Mouse (Mus musculus) frontal cortex, postnatal 10 days (tissue): ENCODE results near the gene Atf2.

Experiments
- DNase-seq, 2 experiments: peaks; one replicate each; pipeline ENCODE4 v3.0.0; 2022; ENCODE audit warnings: low spot score in 2 of 2, mixed read lengths in 1 of 2

Gene Atf2

GRCm38 (mm10) chr2:73775683-73776310 lies 116.6 kb downstream of the Atf2 start:
- DNase-seq: no peak

DNA sequence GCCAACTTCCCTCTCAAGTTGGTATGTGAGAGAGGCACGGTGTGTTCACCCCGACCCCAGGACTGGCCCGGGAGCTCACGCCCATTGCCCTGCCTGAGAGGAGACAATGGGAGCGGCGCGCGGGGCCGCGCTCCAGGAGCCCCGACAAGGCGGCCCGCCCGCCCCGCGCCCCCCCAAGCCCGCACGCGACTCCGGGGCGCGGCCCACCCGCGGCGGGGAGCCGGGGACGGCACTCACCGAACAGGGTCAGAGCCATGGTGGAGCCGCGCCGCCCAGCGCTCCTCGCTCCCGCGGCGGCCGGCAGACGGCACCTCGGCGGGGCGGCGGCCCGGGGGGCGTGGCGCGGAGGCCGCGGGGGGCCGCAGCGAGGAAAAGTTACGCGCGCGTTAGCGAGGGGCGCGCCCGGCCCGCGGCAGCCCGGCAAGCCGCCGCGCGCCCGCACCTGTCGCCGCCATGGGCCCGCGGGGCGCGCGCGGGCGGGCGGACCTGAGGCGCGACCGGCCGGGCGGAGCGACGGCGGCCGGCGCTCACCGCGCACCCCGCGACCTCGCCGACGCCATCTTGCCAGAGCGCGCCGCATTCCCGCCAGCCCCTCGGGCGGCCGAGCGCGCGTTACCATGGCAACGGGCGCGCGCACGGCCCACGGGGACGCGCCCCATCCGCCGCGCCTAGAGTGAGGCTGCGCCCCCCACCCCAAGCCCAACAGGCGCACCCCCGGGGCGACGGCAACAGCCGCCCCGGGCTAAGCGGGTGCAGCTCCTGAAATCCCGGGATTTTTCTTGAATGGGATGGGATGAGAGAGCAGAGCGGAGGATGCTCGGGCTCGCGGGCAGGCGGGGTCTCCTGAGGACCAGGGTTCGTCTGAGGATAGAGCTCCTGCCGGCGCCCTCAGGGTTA lies 117.4 kb downstream of the Atf2 start, which contains the start of gene Chn1:
Gene Chn1, minus strand, starts transcription at position 561 of the 897 bp plus-strand sequence.
- DNase-seq: peak; percentile 72 to 82

- DNase-seq: no peak
Measured at GRCm38 (mm10) chr2:73772945-73773344, 119.5 kb downstream of the Atf2 start.

- DNase-seq: no peak
Measured at GRCm38 (mm10) chr2:73768669-73769068, 123.8 kb downstream of the Atf2 start.
